ENCODE assay signal across 11 mouse cellular contexts in genomic region chr16:46151141-46151540, GRCm38 (mm10). TPM values are rescaled to one million over a fixed set of nuclear protein-coding genes. Genes with fewer than 3 reads are reported as not detected.
DNase-seq lines count a peak whose midpoint lies in the region; ATAC-seq and TF ChIP-seq lines count a peak whose summit lies in the region.
"Had no signal": no experiment of that assay in that cellular context is flagged by ENCODE, and none has a peak within 500 bp of the region (broad histone marks: within the 10 kb centered on the region; RNA-seq: fewer than 3 reads in every experiment).

No protein-coding gene starts in this region.

- no peaks in the 10 kb centered on the region for H3K9me3 ChIP-seq in intestine, postnatal 0 days (ENCODE audit: control insufficient read depth)
- no peaks in the 10 kb centered on the region for H3K9me3 ChIP-seq in intestine, embryonic 16.5 days (ENCODE audit: control insufficient read depth, low read length)
- H3K9me3 ChIP-seq: liver, embryonic 13.5 days; megakaryocyte, embryonic 14.5 days had no signal

- no peak for TF ChIP-seq POLR2A in thymus, adult 2 months (IDR thresholded peaks at IDR 0.05; ENCODE audit: control insufficient read depth, extremely low read depth, insufficient read depth, low read length, poor library complexity)

- H3K27me3 ChIP-seq in intestine, postnatal 0 days (replicated peaks; ENCODE audit: control insufficient read depth, insufficient read depth, low read length), result no peaks in the 10 kb centered on the region
- H3K27me3 ChIP-seq in intestine, embryonic 16.5 days (replicated peaks; ENCODE audit: control insufficient read depth, insufficient read depth, low read length), result no peaks in the 10 kb centered on the region
- no peaks in the 10 kb centered on the region for H3K27me3 ChIP-seq in thymus, adult 2 months (ENCODE audit: control insufficient read depth, insufficient read depth, low read length)
- H3K27me3 ChIP-seq: liver, embryonic 13.5 days; megakaryocyte, embryonic 14.5 days had no signal

- no peak for ATAC-seq in intestine, postnatal 0 days
- ATAC-seq in intestine, embryonic 16.5 days, result no peak

- DNase-seq in lung, postnatal 36 days, result peak; percentile 13
- DNase-seq in lung, postnatal 10 days, result no peak
- peak; percentile 35 for DNase-seq in R1 (ENCODE audit: low read depth, low spot score)
- peak; percentile 4 for DNase-seq in induced T-regulatory cell, adult 2 months (ENCODE audit: low read depth)
- no peak for DNase-seq in thymus, adult 2 months
- DNase-seq: cerebellum, adult 8-10 months; heart, adult 11 months; liver, embryonic 13.5 days had no signal

- H3K9ac ChIP-seq in intestine, postnatal 0 days (ENCODE audit: low read depth, low read length), result no peak overlapping the region
- no peak overlapping the region for H3K9ac ChIP-seq in intestine, embryonic 16.5 days (ENCODE audit: low read depth, low read length)
- H3K9ac ChIP-seq: liver, embryonic 13.5 days had no signal

- no peak overlapping the region for H3K27ac ChIP-seq in intestine, postnatal 0 days (ENCODE audit: low read depth, low read length)
- no peak overlapping the region for H3K27ac ChIP-seq in intestine, embryonic 16.5 days (ENCODE audit: low read length)
- H3K27ac ChIP-seq in thymus, adult 2 months (ENCODE audit: control insufficient read depth, insufficient read depth, low read length), result no peak overlapping the region
- H3K27ac ChIP-seq: liver, embryonic 13.5 days had no signal

- H3K4me3 ChIP-seq in intestine, postnatal 0 days (ENCODE audit: low read depth, low read length), result no peak overlapping the region
- H3K4me3 ChIP-seq in intestine, embryonic 16.5 days (ENCODE audit: low read length), result no peak overlapping the region
- H3K4me3 ChIP-seq in thymus, adult 2 months (ENCODE audit: control insufficient read depth, insufficient read depth, low read length), result no peak overlapping the region
- H3K4me3 ChIP-seq: liver, embryonic 13.5 days; megakaryocyte, embryonic 14.5 days had no signal

- peak; percentile 56 for TF ChIP-seq CTCF in intestine, postnatal 0 days (IDR thresholded peaks at IDR 0.05; ENCODE audit: low read depth)
- TF ChIP-seq CTCF in thymus, adult 2 months (IDR thresholded peaks at IDR 0.05; ENCODE audit: borderline replicate concordance, control insufficient read depth, extremely low read depth, insufficient read depth, low read length, poor library complexity), result no peak

- H3K36me3 ChIP-seq in intestine, postnatal 0 days (ENCODE audit: control insufficient read depth, insufficient read depth), result no peaks in the 10 kb centered on the region
- no peaks in the 10 kb centered on the region for H3K36me3 ChIP-seq in intestine, embryonic 16.5 days (ENCODE audit: control insufficient read depth, insufficient read depth, low read length)
- no peaks in the 10 kb centered on the region for H3K36me3 ChIP-seq in thymus, adult 2 months (ENCODE audit: control insufficient read depth, insufficient read depth, low read length)
- H3K36me3 ChIP-seq: liver, embryonic 13.5 days had no signal

- H3K4me2 ChIP-seq in intestine, postnatal 0 days (replicated peaks; ENCODE audit: low read depth), result no peak overlapping the region
- H3K4me2 ChIP-seq in intestine, embryonic 16.5 days (ENCODE audit: low read depth, low read length), result no peak overlapping the region
- H3K4me2 ChIP-seq: liver, embryonic 13.5 days had no signal

- no peaks in the 10 kb centered on the region for H3K4me1 ChIP-seq in intestine, postnatal 0 days (replicated peaks; ENCODE audit: control insufficient read depth, insufficient read depth, low read length)
- H3K4me1 ChIP-seq in intestine, embryonic 16.5 days (ENCODE audit: control insufficient read depth, insufficient read depth, low read length), result no peaks in the 10 kb centered on the region
- no peaks in the 10 kb centered on the region for H3K4me1 ChIP-seq in thymus, adult 2 months (replicated peaks; ENCODE audit: control insufficient read depth, insufficient read depth, low read length)
- H3K4me1 ChIP-seq: liver, embryonic 13.5 days; megakaryocyte, embryonic 14.5 days had no signal

RNA-seq across cellular contexts. Expression of gene Gm4737, which starts 3.7 kb away (rescaled TPM):
- 2.0 and 3.1 TPM in 2 replicates for polyA plus RNA-seq in intestine, postnatal 0 days (2015; fragmentation: Nextera tagmentation; extraction: Ambion mirVana)
- 3.3 and 4.5 TPM in 2 replicates for polyA plus RNA-seq in intestine, embryonic 16.5 days (2015; fragmentation: Nextera tagmentation; extraction: Ambion mirVana)
- polyA plus RNA-seq in thymus, adult 2 months (2012; rRNA removed), result 24.6 and 34.6 TPM in 2 replicates

RNA-seq across cellular contexts. Expression of gene Cd96, which starts 31.1 kb away (rescaled TPM):
- polyA plus RNA-seq in intestine, postnatal 0 days (2015; fragmentation: Nextera tagmentation; extraction: Ambion mirVana), result 0.16 and 0.17 TPM in 2 replicates
- 0.37 and 0.39 TPM in 2 replicates for polyA plus RNA-seq in intestine, embryonic 16.5 days (2015; fragmentation: Nextera tagmentation; extraction: Ambion mirVana)
- polyA plus RNA-seq in thymus, adult 2 months (2012; rRNA removed), result 39.6 and 47.6 TPM in 2 replicates
- polyA plus RNA-seq: liver, embryonic 13.5 days had no signal

Comparison
In these comparisons a context has a peak if more than half of its experiments do, and no peak if none do; other contexts are left out.
1. DNase-seq: peak in lung, postnatal 36 days (single experiment), R1 (single experiment) and induced T-regulatory cell, adult 2 months (single experiment); none in lung, postnatal 10 days (single experiment) and thymus, adult 2 months (single experiment).
2. RNA of gene Cd96, which starts 31.1 kb away (polyA plus RNA-seq): 39.6 to 47.6 TPM in thymus, adult 2 months; 0.37 to 0.39 TPM in intestine, embryonic 16.5 days and 0.16 to 0.17 TPM in intestine, postnatal 0 days; every median in the first group is over 10 times any median in the second.